Comparison of ENCODE assay signal across 28 mouse cellular contexts in genomic region chr5:47034021-47034420, GRCm38 (mm10).
DNase-seq lines count a peak whose midpoint lies in the region; ATAC-seq and TF ChIP-seq lines count a peak whose summit lies in the region.
"Had no signal": no experiment of that assay in that cellular context is flagged by ENCODE, and none has a peak within 500 bp of the region (broad histone marks: within the 10 kb centered on the region; RNA-seq: fewer than 3 reads in every experiment).

No protein-coding gene starts in this region.

- H3K4me1 ChIP-seq in forebrain, embryonic 14.5 days (ENCODE audit: control insufficient read depth, insufficient read depth, low read length): no peaks in the 10 kb centered on the region
- H3K4me1 ChIP-seq in forebrain, embryonic 12.5 days: no peaks in the 10 kb centered on the region
- no peaks in the 10 kb centered on the region for H3K4me1 ChIP-seq in lung, embryonic 14.5 days (ENCODE audit: insufficient read depth)
- H3K4me1 ChIP-seq: heart, embryonic 12.5 days; hindbrain, embryonic 13.5 days; limb, embryonic 13.5 days; megakaryocyte, embryonic 14.5 days had no signal

- WGBS in forebrain, embryonic 14.5 days: 46% methylated on average over 7 of the region's 7 CpGs
- 49% methylated on average over 7 of the region's 7 CpGs for WGBS in forebrain, embryonic 12.5 days
- 25% methylated on average over 7 of the region's 7 CpGs for WGBS in lung, embryonic 14.5 days

- no peak overlapping the region for H3K27ac ChIP-seq in forebrain, embryonic 14.5 days (ENCODE audit: low read depth, low read length)
- no peak overlapping the region for H3K27ac ChIP-seq in forebrain, embryonic 12.5 days
- H3K27ac ChIP-seq in lung, embryonic 14.5 days (ENCODE audit: low read depth): no peak overlapping the region
- H3K27ac ChIP-seq: gastrocnemius, adult 2 months; heart, adult 2 months; hindbrain, embryonic 13.5 days; limb, embryonic 13.5 days had no signal

- no peak overlapping the region for H3K9ac ChIP-seq in forebrain, embryonic 14.5 days (ENCODE audit: low read length)
- no peak overlapping the region for H3K9ac ChIP-seq in forebrain, embryonic 12.5 days
- no peak overlapping the region for H3K9ac ChIP-seq in lung, embryonic 14.5 days
- H3K9ac ChIP-seq: heart, embryonic 12.5 days; hindbrain, embryonic 13.5 days; limb, embryonic 13.5 days had no signal

- TF ChIP-seq CTCF in lung, embryonic 14.5 days (IDR thresholded peaks at IDR 0.05; ENCODE audit: low read depth): no peak

- H3K36me3 ChIP-seq in forebrain, embryonic 14.5 days (ENCODE audit: control insufficient read depth, insufficient read depth, low read length): no peaks in the 10 kb centered on the region
- no peaks in the 10 kb centered on the region for H3K36me3 ChIP-seq in forebrain, embryonic 12.5 days (replicated peaks)
- no peaks in the 10 kb centered on the region for H3K36me3 ChIP-seq in lung, embryonic 14.5 days (ENCODE audit: insufficient read depth)
- H3K36me3 ChIP-seq: G1E; heart, embryonic 12.5 days; hindbrain, embryonic 13.5 days; limb, embryonic 13.5 days had no signal

- H3K9me3 ChIP-seq in forebrain, embryonic 14.5 days (replicated peaks; ENCODE audit: control insufficient read depth, low read length): no peaks in the 10 kb centered on the region
- H3K9me3 ChIP-seq in forebrain, embryonic 12.5 days: no peaks in the 10 kb centered on the region
- H3K9me3 ChIP-seq in lung, embryonic 14.5 days (ENCODE audit: low read depth, low read length): no peaks in the 10 kb centered on the region
- H3K9me3 ChIP-seq: G1E; heart, embryonic 12.5 days; hindbrain, embryonic 13.5 days; limb, embryonic 13.5 days; megakaryocyte, embryonic 14.5 days had no signal

- ATAC-seq in forebrain, embryonic 14.5 days: peak; percentile 77
- ATAC-seq in forebrain, embryonic 12.5 days (ENCODE audit: low FRiP score): no peak
- ATAC-seq in lung, embryonic 14.5 days (ENCODE audit: insufficient read depth): no peak
- ATAC-seq: intestine, embryonic 16.5 days; Patski had no signal

- peak; percentile 69 for DNase-seq in forebrain, embryonic 14.5 days (ENCODE audit: low spot score)
- peak; percentile 30 for DNase-seq in lung, embryonic 14.5 days
- no peak for DNase-seq in lung, postnatal 36 days
- peak; percentile 31 for DNase-seq in brain, adult 2 months (ENCODE audit: low read depth, low spot score)
- peak; percentile 6 for DNase-seq in telencephalon, adult 2 months (ENCODE audit: low read depth, low spot score)
- no peak for DNase-seq in spleen, postnatal 36 days (ENCODE audit: low spot score in 2 of 2)
- DNase-seq: adrenal gland, postnatal 10 days; cerebellum, adult 2 months; cerebellum, postnatal 14 days; gastrocnemius, adult 2 months; gastrocnemius, postnatal 36 days; heart, adult 2 months; heart, postnatal 4 days; kidney, adult 9 months; kidney, postnatal 14 days; lung, postnatal 4 days; midbrain, embryonic 14.5 days; retina, postnatal 1 day had no signal

- no peaks in the 10 kb centered on the region for H3K27me3 ChIP-seq in forebrain, embryonic 14.5 days (replicated peaks; ENCODE audit: control insufficient read depth, insufficient read depth, low read length)
- no peaks in the 10 kb centered on the region for H3K27me3 ChIP-seq in forebrain, embryonic 12.5 days
- no peaks in the 10 kb centered on the region for H3K27me3 ChIP-seq in lung, embryonic 14.5 days (ENCODE audit: insufficient read depth, low read length)
- H3K27me3 ChIP-seq: heart, embryonic 12.5 days; hindbrain, embryonic 13.5 days; limb, embryonic 13.5 days; megakaryocyte, embryonic 14.5 days had no signal

- H3K4me3 ChIP-seq in forebrain, embryonic 14.5 days (ENCODE audit: low read depth, low read length): no peak overlapping the region
- no peak overlapping the region for H3K4me3 ChIP-seq in forebrain, embryonic 12.5 days (replicated peaks)
- H3K4me3 ChIP-seq in lung, embryonic 14.5 days (ENCODE audit: low read depth, low read length): no peak overlapping the region
- H3K4me3 ChIP-seq: erythroblast, embryonic 14.5 days; gastrocnemius, adult 2 months; heart, adult 2 months; heart, embryonic 12.5 days; hindbrain, embryonic 13.5 days; limb, embryonic 13.5 days; megakaryocyte, embryonic 14.5 days had no signal

- H3K4me2 ChIP-seq in forebrain, embryonic 14.5 days (ENCODE audit: low read length): no peak overlapping the region
- no peak overlapping the region for H3K4me2 ChIP-seq in forebrain, embryonic 12.5 days
- no peak overlapping the region for H3K4me2 ChIP-seq in lung, embryonic 14.5 days
- H3K4me2 ChIP-seq: heart, embryonic 12.5 days; hindbrain, embryonic 13.5 days; limb, embryonic 13.5 days; liver, embryonic 11.5 days had no signal

Comparison
In these comparisons a context has a peak if more than half of its experiments do, and no peak if none do; other contexts are left out.
1. DNase-seq: peak in forebrain, embryonic 14.5 days (single experiment), lung, embryonic 14.5 days (single experiment), brain, adult 2 months (single experiment) and telencephalon, adult 2 months (single experiment); none in lung, postnatal 36 days (single experiment) and spleen, postnatal 36 days (0 of 2).